Mouse (Mus musculus) MEL (cell line): ENCODE measurements around the gene Mtor. TPM values are rescaled to one million over a fixed set of nuclear protein-coding genes. Genes with fewer than 3 reads are reported as not detected.

Experiments used
- DNase-seq: peaks from one replicate; pipeline ENCODE4 v3.0.0; 2011; ENCODE audit warnings: low read depth, low spot score
- H3K27ac ChIP-seq: 2 replicates; pipeline ENCODE4 v1.5.1; 2012; ENCODE audit warnings: low read depth, mild to moderate bottlenecking, control low read depth, low read length, moderate library complexity; ENCODE audit not compliant: control insufficient read depth
- H3K27me3 ChIP-seq, 2 experiments: fragments of 150-350 bp in 1 of 2; sonication (generic) in 1 of 2; 2 replicates each; pipeline ENCODE4 v1.6.1; 2012; ENCODE audit warnings: low read length in 2 of 2, mild to moderate bottlenecking in 2 of 2, improper control_type of control experiment in 1 of 2, moderate library complexity in 1 of 2; ENCODE audit not compliant: insufficient read depth in 2 of 2, control insufficient read depth in 1 of 2
- H3K36me3 ChIP-seq, 2 experiments: 2 replicates each; pipeline ENCODE4 v1.6.1; 2012 to 2014; ENCODE audit warnings: low read length in 2 of 2, improper control_type of control experiment in 1 of 2, inconsistent platforms in 1 of 2, mild to moderate bottlenecking in 1 of 2; ENCODE audit not compliant: insufficient read depth in 2 of 2, control insufficient read depth in 1 of 2
- H3K4me1 ChIP-seq, 2 experiments: fragments of 150-350 bp in 1 of 2; sonication (generic) in 1 of 2; 2 replicates each; pipeline ENCODE4 v1.6.1; 2012; ENCODE audit warnings: low read length in 2 of 2, improper control_type of control experiment in 1 of 2, mild to moderate bottlenecking in 1 of 2; ENCODE audit not compliant: insufficient read depth in 2 of 2, control insufficient read depth in 1 of 2
- H3K4me3 ChIP-seq, 2 experiments: fragments of 150-350 bp in 1 of 2; sonication (generic) in 1 of 2; 2 replicates each; pipeline ENCODE4 v1.5.1; 2012; ENCODE audit warnings: low read depth in 2 of 2, low read length in 2 of 2, mild to moderate bottlenecking in 2 of 2, moderate library complexity in 2 of 2, control low read depth in 1 of 2, improper control_type of control experiment in 1 of 2; ENCODE audit not compliant: control insufficient read depth in 1 of 2, insufficient read depth in 1 of 2
- H3K79me2 ChIP-seq: 2 replicates; pipeline ENCODE4 v1.6.1; 2012; ENCODE audit warnings: mild to moderate bottlenecking, low read length, moderate library complexity; ENCODE audit not compliant: control insufficient read depth, poor library complexity, insufficient read depth
- H3K9ac ChIP-seq: 2 replicates; pipeline ENCODE4 v1.6.1; 2012; ENCODE audit warnings: low read depth, mild to moderate bottlenecking, control low read depth, low read length, moderate library complexity; ENCODE audit not compliant: control insufficient read depth, poor library complexity, severe bottlenecking
- H3K9me3 ChIP-seq: fragments of 150-350 bp; sonication (generic); replicated peaks from 2 replicates; pipeline ENCODE4 v1.6.1; 2012; ENCODE audit warnings: mild to moderate bottlenecking, low read length, improper control_type of control experiment, moderate library complexity; ENCODE audit not compliant: insufficient read depth
- BHLHE40 ChIP-seq: IDR thresholded peaks from 2 replicates; pipeline ENCODE4 v1.6.1; 2012; ENCODE audit warnings: low read depth, mild to moderate bottlenecking, inconsistent platforms, low read length, improper control_type of control experiment, borderline replicate concordance
- CHD1 ChIP-seq: IDR thresholded peaks from 2 replicates; pipeline ENCODE4 v1.6.1; 2012; ENCODE audit warnings: low read depth, mild to moderate bottlenecking, inconsistent platforms, low read length, improper control_type of control experiment
- CHD2 ChIP-seq: IDR thresholded peaks from 2 replicates; pipeline ENCODE4 v1.6.1; 2011; ENCODE audit warnings: low read length, improper control_type of control experiment
- CTCF ChIP-seq, 3 experiments: IDR thresholded peaks in 2 of 3; conservative IDR thresholded peaks in 1 of 3; 2 replicates each; pipeline ENCODE4 v1.5.1; 2011 to 2012; ENCODE audit warnings: low read length in 3 of 3, low read depth in 2 of 3, mild to moderate bottlenecking in 2 of 3, improper control_type of control experiment in 1 of 3, inconsistent platforms in 1 of 3, mixed read lengths in 1 of 3, moderate library complexity in 1 of 3; ENCODE audit not compliant: control insufficient read depth in 1 of 3, insufficient read depth in 1 of 3, poor library complexity in 1 of 3, severe bottlenecking in 1 of 3
- E2F4 ChIP-seq: IDR thresholded peaks from 2 replicates; pipeline ENCODE4 v1.6.1; 2011; ENCODE audit warnings: low read depth, low read length, improper control_type of control experiment, borderline replicate concordance
- EP300 ChIP-seq, 2 experiments: IDR thresholded peaks; 2 replicates each; pipeline ENCODE4 v1.6.1; 2011; ENCODE audit warnings: improper control_type of control experiment in 2 of 2, low read length in 2 of 2, low read depth in 1 of 2, mild to moderate bottlenecking in 1 of 2
- GATA1 ChIP-seq: IDR thresholded peaks from 2 replicates; pipeline ENCODE4 v1.6.1; 2011; ENCODE audit warnings: low read depth, low read length, improper control_type of control experiment
- JUND ChIP-seq: IDR thresholded peaks from 2 replicates; pipeline ENCODE4 v1.6.1; 2011; ENCODE audit warnings: low read depth, mild to moderate bottlenecking, improper control_type of control experiment, low read length
- KAT2A ChIP-seq: conservative IDR thresholded peaks from 2 replicates; pipeline ENCODE4 v1.6.1; 2012; ENCODE audit warnings: low read depth, low read length, improper control_type of control experiment, inconsistent platforms
- MAFK ChIP-seq: IDR thresholded peaks from 2 replicates; pipeline ENCODE4 v1.6.1; 2011; ENCODE audit warnings: low read depth, mild to moderate bottlenecking, low read length, improper control_type of control experiment, borderline replicate concordance
- MAZ ChIP-seq: IDR thresholded peaks from 2 replicates; pipeline ENCODE4 v1.6.1; 2012; ENCODE audit warnings: low read depth, mild to moderate bottlenecking, inconsistent platforms, low read length, improper control_type of control experiment
- MXI1 ChIP-seq: IDR thresholded peaks from 2 replicates; pipeline ENCODE4 v1.6.1; 2011; ENCODE audit warnings: mild to moderate bottlenecking, low read depth, low read length, improper control_type of control experiment
- MYC ChIP-seq: IDR thresholded peaks from 2 replicates; pipeline ENCODE4 v1.6.1; 2011; ENCODE audit warnings: low read depth, mild to moderate bottlenecking, low read length, improper control_type of control experiment, moderate library complexity
- NELFE ChIP-seq: IDR thresholded peaks from 2 replicates; pipeline ENCODE4 v1.6.1; 2011; ENCODE audit warnings: low read depth, low read length, improper control_type of control experiment
- NRF1 ChIP-seq: IDR thresholded peaks from 2 replicates; pipeline ENCODE4 v1.6.1; 2014; ENCODE audit warnings: low read depth, mild to moderate bottlenecking, inconsistent platforms, low read length, improper control_type of control experiment, moderate library complexity; ENCODE audit not compliant: poor library complexity, insufficient read depth, severe bottlenecking
- POLR2A ChIP-seq, 2 experiments: IDR thresholded peaks; 2 replicates each; pipeline ENCODE4 v1.6.1; 2011 to 2012; ENCODE audit warnings: low read length in 2 of 2, mild to moderate bottlenecking in 2 of 2, control low read depth in 1 of 2, improper control_type of control experiment in 1 of 2, low read depth in 1 of 2, moderate library complexity in 1 of 2; ENCODE audit not compliant: control insufficient read depth in 1 of 2, insufficient read depth in 1 of 2, poor library complexity in 1 of 2
- POLR2AphosphoS2 ChIP-seq: IDR thresholded peaks from 2 replicates; pipeline ENCODE4 v1.6.1; 2011; ENCODE audit warnings: low read length, improper control_type of control experiment
- POLR2AphosphoS5 ChIP-seq: IDR thresholded peaks from 2 replicates; pipeline ENCODE4 v1.6.1; 2012; ENCODE audit warnings: low read depth, borderline replicate concordance, mild to moderate bottlenecking, inconsistent platforms, low read length, moderate library complexity, mixed read lengths
- RCOR1 ChIP-seq: IDR thresholded peaks from 2 replicates; pipeline ENCODE4 v1.6.1; 2012; ENCODE audit warnings: low read depth, mild to moderate bottlenecking, inconsistent platforms, low read length, improper control_type of control experiment
- SIN3A ChIP-seq: IDR thresholded peaks from 2 replicates; pipeline ENCODE4 v1.6.1; 2012; ENCODE audit warnings: low read length, improper control_type of control experiment, inconsistent platforms
- SMC3 ChIP-seq: IDR thresholded peaks from 2 replicates; pipeline ENCODE4 v1.6.1; 2011; ENCODE audit warnings: low read depth, low read length, improper control_type of control experiment
- TBP ChIP-seq: IDR thresholded peaks from 2 replicates; pipeline ENCODE4 v1.8.0; 2011; ENCODE audit warnings: low read depth, low read length, improper control_type of control experiment
- UBTF ChIP-seq: IDR thresholded peaks from 2 replicates; pipeline ENCODE4 v1.6.1; 2012; ENCODE audit warnings: low read depth, mild to moderate bottlenecking, inconsistent platforms, low read length, improper control_type of control experiment, moderate library complexity, borderline replicate concordance; ENCODE audit not compliant: insufficient read depth
- USF2 ChIP-seq, 2 experiments: IDR thresholded peaks; 2 replicates each; pipeline ENCODE4 v1.6.1; 2011 to 2012; ENCODE audit warnings: improper control_type of control experiment in 2 of 2, low read length in 2 of 2, borderline replicate concordance in 1 of 2, inconsistent platforms in 1 of 2, low read depth in 1 of 2, mild to moderate bottlenecking in 1 of 2; ENCODE audit not compliant: insufficient read depth in 1 of 2
- ZC3H11A ChIP-seq: IDR thresholded peaks from 2 replicates; pipeline ENCODE4 v1.6.1; 2012; ENCODE audit warnings: low read depth, mild to moderate bottlenecking, inconsistent platforms, low read length, improper control_type of control experiment
- ZKSCAN1 ChIP-seq: IDR thresholded peaks from 2 replicates; pipeline ENCODE4 v1.6.1; 2012; ENCODE audit warnings: low read depth, mild to moderate bottlenecking, inconsistent platforms, low read length, improper control_type of control experiment, moderate library complexity
- ZMIZ1 ChIP-seq: IDR thresholded peaks from 2 replicates; pipeline ENCODE4 v1.6.1; 2012; ENCODE audit warnings: low read depth, mild to moderate bottlenecking, inconsistent platforms, low read length, improper control_type of control experiment, moderate library complexity
- ZNF384 ChIP-seq: IDR thresholded peaks from 2 replicates; pipeline ENCODE4 v1.6.1; 2012; ENCODE audit warnings: low read depth, mild to moderate bottlenecking, inconsistent platforms, low read length, improper control_type of control experiment
- polyA plus RNA-seq, 2 experiments: library from polyadenylated mRNA; stranded (reverse) in 1 of 2; unstranded in 1 of 2; fragments of >175 nt in 1 of 2; fragments of >200 nt in 1 of 2; gene quantifications; 2 replicates each; pipeline versions ENCODE4 v1.2.1 to v1.2.4; 2012; ENCODE audit warnings: low replicate concordance in 2 of 2, low read depth in 1 of 2; ENCODE audit not compliant: insufficient read length in 2 of 2, insufficient read depth in 1 of 2, missing spikeins in 1 of 2
- total RNA-seq: library from RNA; depleted of rRNA; stranded (reverse); fragments of 300-350 nt; gene quantifications from 2 replicates; pipeline ENCODE4 v1.2.3, GENCODE M21; 2012

Mtor gene
- total and polyA plus RNA-seq, 3 experiments = 23.9 to 35.2 TPM; not detected in 1

DNA sequence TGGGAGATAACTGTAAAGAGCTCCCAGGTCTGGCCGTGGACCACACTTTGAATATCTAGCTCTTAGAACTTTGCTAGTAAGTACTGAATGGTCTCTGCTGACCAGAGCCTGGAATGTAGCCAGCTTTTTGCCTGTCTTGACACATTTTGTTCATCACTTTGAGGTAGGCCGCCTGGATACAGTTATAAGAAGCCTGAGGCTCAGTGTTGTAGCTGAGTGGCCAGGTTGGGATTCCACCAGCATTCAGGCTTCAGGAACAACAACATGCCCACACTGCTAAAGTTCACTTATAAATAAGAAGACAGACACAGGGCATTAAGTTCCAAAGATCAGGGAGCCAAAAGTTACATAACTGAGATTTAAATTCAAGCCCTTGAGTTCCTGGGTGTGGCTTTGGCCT, 39.4 kb downstream of the Mtor start:
- Histone ChIP-seq H3K9ac (no peak overlapping the region), H3K36me3 (peaks cover 0 to 15% of the 10 kb centered on the region in 2 experiments; a peak in 2 of 4 replicates), H3K4me3 (no peak overlapping the region), H3K4me1 (no peaks in the 10 kb centered on the region), H3K27me3 (no peaks in the 10 kb centered on the region), H3K27ac (no peak overlapping the region), H3K9me3 (no peaks in the 10 kb centered on the region), H3K79me2 (no peaks in the 10 kb centered on the region)
- no peak for DNase-seq
- TF ChIP-seq CHD2 = no peak
- no peak for TF ChIP-seq RCOR1
- TF ChIP-seq EP300 (IDR thresholded peaks at IDR 0.05; ENCODE audit: low read depth in 1 of 2, low read length in 2 of 2) = no peak
- TF ChIP-seq JUND = no peak
- TF ChIP-seq MXI1 = no peak
- no peak for TF ChIP-seq POLR2AphosphoS2
- TF ChIP-seq UBTF = no peak
- no peak for TF ChIP-seq MYC
- TF ChIP-seq SMC3 = no peak
- no peak for TF ChIP-seq MAZ
- TF ChIP-seq NELFE = no peak
- no peak for TF ChIP-seq POLR2A (IDR thresholded peaks at IDR 0.05; ENCODE audit: control insufficient read depth in 1 of 2, insufficient read depth in 1 of 2, low read depth in 1 of 2, low read length in 2 of 2, poor library complexity in 1 of 2)
- no peak for TF ChIP-seq USF2 (IDR thresholded peaks at IDR 0.05; ENCODE audit: borderline replicate concordance in 1 of 2, insufficient read depth in 1 of 2, low read depth in 1 of 2, low read length in 2 of 2)
- TF ChIP-seq KAT2A = no peak
- TF ChIP-seq ZKSCAN1 = no peak

DNA sequence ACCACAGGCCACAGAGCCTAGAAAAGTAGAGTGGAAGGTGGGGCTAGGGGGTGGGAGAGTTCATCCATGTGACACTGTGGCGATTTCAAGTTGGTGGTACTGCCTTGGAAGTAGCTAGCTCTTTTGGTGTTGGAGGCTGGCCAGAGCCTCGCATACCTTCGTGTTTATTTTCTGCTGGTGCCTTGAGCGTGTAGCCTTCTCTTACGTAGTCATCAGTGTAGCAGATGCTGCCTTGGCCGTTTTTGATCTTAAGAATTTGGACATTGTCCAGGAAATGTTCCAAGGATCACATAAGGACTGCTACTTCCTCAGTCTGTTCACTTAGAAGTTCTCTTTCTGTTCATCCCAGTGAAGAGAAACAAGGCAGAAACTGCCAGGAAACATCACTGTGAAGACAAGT, 42.1 kb downstream of the Mtor start:
- H3K27me3 ChIP-seq = no peaks in the 10 kb centered on the region
- no peak overlapping the region for H3K27ac ChIP-seq
- peaks cover 0 to 7% of the 10 kb centered on the region in 2 experiments; a peak in 2 of 4 replicates for H3K36me3 ChIP-seq
- DNase-seq = no peak
- no peak for TF ChIP-seq ZMIZ1
- TF ChIP-seq BHLHE40 = no peak
- no peak for TF ChIP-seq E2F4
- TF ChIP-seq MAFK = no peak
- no peak for TF ChIP-seq SIN3A
- TF ChIP-seq NRF1 = no peak
- no peak for TF ChIP-seq POLR2AphosphoS5
- TF ChIP-seq TBP = no peak
- no peak for TF ChIP-seq ZNF384
- TF ChIP-seq CHD1 = no peak
- TF ChIP-seq EP300 (IDR thresholded peaks at IDR 0.05; ENCODE audit: low read depth in 1 of 2, low read length in 2 of 2) = no peak
- no peak for TF ChIP-seq CTCF (IDR thresholded peaks at IDR 0.05 in 2 of 3, conservative IDR thresholded peaks at IDR 0.05 in 1 of 3; ENCODE audit: control insufficient read depth in 1 of 3, insufficient read depth in 1 of 3, low read depth in 2 of 3, low read length in 3 of 3, poor library complexity in 1 of 3, severe bottlenecking in 1 of 3)
- TF ChIP-seq USF2 (IDR thresholded peaks at IDR 0.05; ENCODE audit: borderline replicate concordance in 1 of 2, insufficient read depth in 1 of 2, low read depth in 1 of 2, low read length in 2 of 2) = no peak
- TF ChIP-seq GATA1 = no peak
- TF ChIP-seq POLR2A (IDR thresholded peaks at IDR 0.05; ENCODE audit: control insufficient read depth in 1 of 2, insufficient read depth in 1 of 2, low read depth in 1 of 2, low read length in 2 of 2, poor library complexity in 1 of 2) = no peak
- no peak for TF ChIP-seq ZC3H11A
- H3K4me1 ChIP-seq = no peaks in the 10 kb centered on the region
- H3K9me3 ChIP-seq = no peaks in the 10 kb centered on the region
- no peaks in the 10 kb centered on the region for H3K79me2 ChIP-seq
- no peak overlapping the region for H3K4me3 ChIP-seq
- H3K9ac ChIP-seq = no peak overlapping the region
